Mouse (Mus musculus): ENCODE data around the gene Adamts17. TPM values are rescaled to one million over a fixed set of nuclear protein-coding genes. Genes with fewer than 3 reads are reported as not detected.

Adamts17 gene
- polyA plus RNA-seq, 1 experiment from 2014 or later: 3.7 TPM

- no peak overlapping the region for H3K9ac ChIP-seq (replicated peaks; ENCODE audit: low read depth, low read length)
- no peaks in the 10 kb centered on the region for H3K36me3 ChIP-seq (ENCODE audit: control insufficient read depth, insufficient read depth)
- no peaks in the 10 kb centered on the region for H3K4me1 ChIP-seq (replicated peaks; ENCODE audit: control insufficient read depth, insufficient read depth, low read length)
- H3K4me3 ChIP-seq (replicated peaks; ENCODE audit: low read length): no peak overlapping the region
- 93% methylated on average over 3 of the region's 3 CpGs for WGBS
- H3K4me2 ChIP-seq (ENCODE audit: low read length): no peak overlapping the region
- ATAC-seq: no peak
- no peak overlapping the region for H3K27ac ChIP-seq (ENCODE audit: low read length)
- H3K9me3 ChIP-seq (ENCODE audit: control insufficient read depth, low read length): no peaks in the 10 kb centered on the region
- H3K27me3 ChIP-seq (replicated peaks; ENCODE audit: control insufficient read depth, insufficient read depth, low read length): no peaks in the 10 kb centered on the region
Measured at GRCm38 (mm10) chr7:67050424-67050823, 210.9 kb downstream of the Adamts17 start.

DNA sequence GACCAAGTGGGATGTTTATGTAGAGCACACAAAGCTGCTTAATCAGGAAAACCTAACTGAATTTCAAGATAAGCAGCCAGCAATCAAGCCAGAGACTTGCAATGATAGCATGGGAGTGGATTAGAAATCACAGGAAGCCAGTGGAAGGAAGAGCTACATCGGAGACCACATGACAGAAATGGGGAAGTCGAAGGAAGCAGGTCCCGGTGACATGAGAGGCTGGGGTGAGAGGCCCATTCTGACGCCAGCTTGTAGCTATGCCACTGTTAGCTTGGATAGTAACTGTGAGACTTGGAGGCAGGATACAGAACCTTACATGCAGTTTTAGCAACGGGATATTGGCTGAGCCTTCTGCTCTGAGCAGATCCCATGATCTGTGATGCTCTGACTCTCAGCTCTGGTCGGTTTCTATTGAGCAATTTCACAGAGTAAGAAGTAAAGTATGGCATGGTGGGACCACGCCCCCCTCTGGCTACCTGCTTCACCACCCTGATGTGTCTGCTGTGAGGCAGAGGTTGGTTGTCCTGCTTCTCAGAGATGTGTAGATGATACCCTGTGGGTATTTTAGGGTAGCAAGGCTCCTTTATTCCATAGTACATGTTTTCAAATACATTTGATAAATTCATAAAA lies 211.7 kb downstream of the Adamts17 start:
- no peak for ATAC-seq
- Histone ChIP-seq H3K4me1 (replicated peaks; ENCODE audit: control insufficient read depth, insufficient read depth, low read length) (no peaks in the 10 kb centered on the region), H3K36me3 (ENCODE audit: control insufficient read depth, insufficient read depth) (no peaks in the 10 kb centered on the region), H3K4me2 (ENCODE audit: low read length) (no peak overlapping the region), H3K27me3 (replicated peaks; ENCODE audit: control insufficient read depth, insufficient read depth, low read length) (no peaks in the 10 kb centered on the region), H3K4me3 (replicated peaks; ENCODE audit: low read length) (no peak overlapping the region), H3K9me3 (ENCODE audit: control insufficient read depth, low read length) (no peaks in the 10 kb centered on the region), H3K9ac (replicated peaks; ENCODE audit: low read depth, low read length) (no peak overlapping the region), H3K27ac (ENCODE audit: low read length) (no peak overlapping the region)
- WGBS: 84% methylated on average over 7 of the region's 7 CpGs

DNA sequence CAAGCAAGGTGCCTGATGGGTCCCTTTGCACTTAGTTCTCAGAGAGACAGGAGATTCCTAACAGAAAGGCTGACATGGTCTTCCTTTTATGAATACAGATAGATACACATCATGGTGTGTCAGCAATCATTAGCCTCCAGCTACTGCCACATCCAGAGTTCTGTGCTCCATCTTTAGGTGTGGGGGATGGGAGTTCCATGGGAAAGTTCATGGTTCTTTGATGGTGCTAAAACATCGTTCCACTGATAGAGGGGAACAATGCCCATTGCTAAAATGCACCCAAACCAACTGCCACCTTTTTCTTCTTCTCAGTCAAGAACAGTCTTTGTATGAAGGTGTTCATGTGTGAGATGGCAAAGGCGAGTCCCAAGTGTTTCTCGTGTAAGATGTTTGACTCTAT lies 215.3 kb downstream of the Adamts17 start:
- Histone ChIP-seq H3K36me3 (ENCODE audit: control insufficient read depth, insufficient read depth) (no peaks in the 10 kb centered on the region), H3K9me3 (ENCODE audit: control insufficient read depth, low read length) (no peaks in the 10 kb centered on the region), H3K4me1 (replicated peaks; ENCODE audit: control insufficient read depth, insufficient read depth, low read length) (no peaks in the 10 kb centered on the region), H3K27me3 (replicated peaks; ENCODE audit: control insufficient read depth, insufficient read depth, low read length) (no peaks in the 10 kb centered on the region), H3K27ac (ENCODE audit: low read length) (no peak overlapping the region), H3K4me3 (replicated peaks; ENCODE audit: low read length) (no peak overlapping the region), H3K4me2 (ENCODE audit: low read length) (no peak overlapping the region), H3K9ac (replicated peaks; ENCODE audit: low read depth, low read length) (no peak overlapping the region)
- no peak for ATAC-seq
- 93% methylated on average over 3 of the region's 3 CpGs for WGBS

- H3K9me3 ChIP-seq (ENCODE audit: control insufficient read depth, low read length): no peaks in the 10 kb centered on the region
- no peak overlapping the region for H3K9ac ChIP-seq (replicated peaks; ENCODE audit: low read depth, low read length)
- H3K27ac ChIP-seq (ENCODE audit: low read length): no peak overlapping the region
- no peak overlapping the region for H3K4me3 ChIP-seq (replicated peaks; ENCODE audit: low read length)
- no peaks in the 10 kb centered on the region for H3K4me1 ChIP-seq (replicated peaks; ENCODE audit: control insufficient read depth, insufficient read depth, low read length)
- no peak for ATAC-seq
- no peaks in the 10 kb centered on the region for H3K36me3 ChIP-seq (ENCODE audit: control insufficient read depth, insufficient read depth)
- 61% methylated on average over 3 of the region's 3 CpGs for WGBS
- no peak overlapping the region for H3K4me2 ChIP-seq (ENCODE audit: low read length)
- H3K27me3 ChIP-seq (replicated peaks; ENCODE audit: control insufficient read depth, insufficient read depth, low read length): no peaks in the 10 kb centered on the region
Measured at GRCm38 (mm10) chr7:67055510-67055909, 216.0 kb downstream of the Adamts17 start.

GRCm38 (mm10) chr7:67061756-67062155 lies 222.2 kb downstream of the Adamts17 start:
- no peaks in the 10 kb centered on the region for H3K27me3 ChIP-seq (replicated peaks; ENCODE audit: control insufficient read depth, insufficient read depth, low read length)

GRCm38 (mm10) chr7:67062571-67062970 lies 223.0 kb downstream of the Adamts17 start:
- Histone ChIP-seq H3K4me3 (replicated peaks; ENCODE audit: low read length) (no peak overlapping the region), H3K4me1 (replicated peaks; ENCODE audit: control insufficient read depth, insufficient read depth, low read length) (no peaks in the 10 kb centered on the region), H3K9me3 (ENCODE audit: control insufficient read depth, low read length) (no peaks in the 10 kb centered on the region), H3K36me3 (ENCODE audit: control insufficient read depth, insufficient read depth) (no peaks in the 10 kb centered on the region), H3K4me2 (ENCODE audit: low read length) (no peak overlapping the region), H3K27ac (ENCODE audit: low read length) (no peak overlapping the region), H3K27me3 (replicated peaks; ENCODE audit: control insufficient read depth, insufficient read depth, low read length) (no peaks in the 10 kb centered on the region), H3K9ac (replicated peaks; ENCODE audit: low read depth, low read length) (no peak overlapping the region)
- ATAC-seq: no peak
- WGBS: 90% methylated on average over 2 of the region's 2 CpGs

More at GRCm38 (mm10) chr7:67061756-67062155, 222.2 kb downstream of the Adamts17 start:
- H3K4me1 ChIP-seq (replicated peaks; ENCODE audit: control insufficient read depth, insufficient read depth, low read length): no peaks in the 10 kb centered on the region
- WGBS: 81% methylated on average over 9 of the region's 9 CpGs
- H3K9me3 ChIP-seq (ENCODE audit: control insufficient read depth, low read length): no peaks in the 10 kb centered on the region
- no peak overlapping the region for H3K27ac ChIP-seq (ENCODE audit: low read length)
- H3K9ac ChIP-seq (replicated peaks; ENCODE audit: low read depth, low read length): no peak overlapping the region
- no peaks in the 10 kb centered on the region for H3K36me3 ChIP-seq (ENCODE audit: control insufficient read depth, insufficient read depth)
- no peak overlapping the region for H3K4me2 ChIP-seq (ENCODE audit: low read length)
- no peak overlapping the region for H3K4me3 ChIP-seq (replicated peaks; ENCODE audit: low read length)
- no peak for ATAC-seq

GRCm38 (mm10) chr7:67064627-67065305 lies 225.2 kb downstream of the Adamts17 start:
- H3K27ac ChIP-seq (ENCODE audit: low read length): no peak overlapping the region
- H3K36me3 ChIP-seq (ENCODE audit: control insufficient read depth, insufficient read depth): no peaks in the 10 kb centered on the region
- no peaks in the 10 kb centered on the region for H3K27me3 ChIP-seq (replicated peaks; ENCODE audit: control insufficient read depth, insufficient read depth, low read length)
- H3K9me3 ChIP-seq (ENCODE audit: control insufficient read depth, low read length): no peaks in the 10 kb centered on the region
- H3K4me3 ChIP-seq (replicated peaks; ENCODE audit: low read length): no peak overlapping the region
- H3K9ac ChIP-seq (replicated peaks; ENCODE audit: low read depth, low read length): no peak overlapping the region
- ATAC-seq: no peak
- H3K4me2 ChIP-seq (ENCODE audit: low read length): no peak overlapping the region
- H3K4me1 ChIP-seq (replicated peaks; ENCODE audit: control insufficient read depth, insufficient read depth, low read length): no peaks in the 10 kb centered on the region
- 84% methylated on average over 10 of the region's 10 CpGs for WGBS

- Histone ChIP-seq H3K4me2 (ENCODE audit: low read length) (no peak overlapping the region), H3K9me3 (ENCODE audit: control insufficient read depth, low read length) (no peaks in the 10 kb centered on the region), H3K4me3 (replicated peaks; ENCODE audit: low read length) (no peak overlapping the region), H3K4me1 (replicated peaks; ENCODE audit: control insufficient read depth, insufficient read depth, low read length) (no peaks in the 10 kb centered on the region), H3K36me3 (ENCODE audit: control insufficient read depth, insufficient read depth) (no peaks in the 10 kb centered on the region), H3K27ac (ENCODE audit: low read length) (no peak overlapping the region), H3K27me3 (replicated peaks; ENCODE audit: control insufficient read depth, insufficient read depth, low read length) (no peaks in the 10 kb centered on the region), H3K9ac (replicated peaks; ENCODE audit: low read depth, low read length) (no peak overlapping the region)
- ATAC-seq: no peak
- 94% methylated on average over 4 of the region's 4 CpGs for WGBS
Measured at GRCm38 (mm10) chr7:67065631-67066030, 226.1 kb downstream of the Adamts17 start.

- H3K9ac ChIP-seq (replicated peaks; ENCODE audit: low read depth, low read length): no peak overlapping the region
- 92% methylated on average over 10 of the region's 10 CpGs for WGBS
- no peaks in the 10 kb centered on the region for H3K4me1 ChIP-seq (replicated peaks; ENCODE audit: control insufficient read depth, insufficient read depth, low read length)
- no peak overlapping the region for H3K27ac ChIP-seq (ENCODE audit: low read length)
- H3K4me3 ChIP-seq (replicated peaks; ENCODE audit: low read length): no peak overlapping the region
- no peaks in the 10 kb centered on the region for H3K36me3 ChIP-seq (ENCODE audit: control insufficient read depth, insufficient read depth)
- no peaks in the 10 kb centered on the region for H3K9me3 ChIP-seq (ENCODE audit: control insufficient read depth, low read length)
- no peak overlapping the region for H3K4me2 ChIP-seq (ENCODE audit: low read length)
- ATAC-seq: no peak
- no peaks in the 10 kb centered on the region for H3K27me3 ChIP-seq (replicated peaks; ENCODE audit: control insufficient read depth, insufficient read depth, low read length)
Measured at GRCm38 (mm10) chr7:67072015-67072685, 232.6 kb downstream of the Adamts17 start.

Measured in forebrain, embryonic 16.5 days (tissue).